Mouse (Mus musculus) layer of hippocampus, postnatal 25 days (tissue): ENCODE data around the gene Med13l. TPM values are rescaled to one million over a fixed set of nuclear protein-coding genes. Genes with fewer than 3 reads are reported as not detected.

Experiments
- DNase-seq, 2 experiments: peaks; one replicate each; pipeline ENCODE4 v3.0.0; 2022; ENCODE audit warnings: mixed read lengths in 2 of 2, low spot score in 1 of 2; ENCODE audit errors: extremely low spot score in 1 of 2
- total RNA-seq, 2 experiments: library from RNA; stranded (reverse); gene quantifications; 2 replicates each; pipeline ENCODE4 v1.2.3; 2021

Gene Med13l
- total RNA-seq, 2 experiments from 2014 or later, result 94.0 to 105 TPM

DNA sequence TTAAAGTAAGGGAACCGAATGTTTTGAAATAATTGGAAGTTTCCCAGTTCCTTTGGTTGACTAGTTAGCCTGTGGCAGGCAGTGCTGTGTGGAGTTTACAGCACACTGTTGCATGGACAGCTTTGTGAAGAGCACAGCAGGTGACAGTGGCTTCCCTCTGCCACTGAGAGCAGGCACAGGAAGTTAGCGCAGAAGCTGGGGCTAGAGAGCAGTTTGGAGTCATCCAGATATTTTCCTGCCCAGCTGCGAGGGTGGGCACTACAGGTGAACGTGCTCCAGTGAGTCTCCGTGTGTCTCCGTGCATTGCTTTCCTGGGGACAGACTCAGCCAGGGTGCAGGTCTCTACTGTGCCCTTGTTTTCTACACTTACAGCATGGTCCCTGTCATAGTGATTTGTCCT lies 30.4 kb downstream of the Med13l start:
- no peak for DNase-seq

GRCm38 (mm10) chr5:118591826-118592499 lies 31.5 kb downstream of the Med13l start:
- no peak for DNase-seq

- peak in 1 of 2 experiments; percentile 60 for DNase-seq
Measured at GRCm38 (mm10) chr5:118594470-118595236, 34.2 kb downstream of the Med13l start.

GRCm38 (mm10) chr5:118595901-118596300 lies 35.4 kb downstream of the Med13l start:
- no peak for DNase-seq

DNA sequence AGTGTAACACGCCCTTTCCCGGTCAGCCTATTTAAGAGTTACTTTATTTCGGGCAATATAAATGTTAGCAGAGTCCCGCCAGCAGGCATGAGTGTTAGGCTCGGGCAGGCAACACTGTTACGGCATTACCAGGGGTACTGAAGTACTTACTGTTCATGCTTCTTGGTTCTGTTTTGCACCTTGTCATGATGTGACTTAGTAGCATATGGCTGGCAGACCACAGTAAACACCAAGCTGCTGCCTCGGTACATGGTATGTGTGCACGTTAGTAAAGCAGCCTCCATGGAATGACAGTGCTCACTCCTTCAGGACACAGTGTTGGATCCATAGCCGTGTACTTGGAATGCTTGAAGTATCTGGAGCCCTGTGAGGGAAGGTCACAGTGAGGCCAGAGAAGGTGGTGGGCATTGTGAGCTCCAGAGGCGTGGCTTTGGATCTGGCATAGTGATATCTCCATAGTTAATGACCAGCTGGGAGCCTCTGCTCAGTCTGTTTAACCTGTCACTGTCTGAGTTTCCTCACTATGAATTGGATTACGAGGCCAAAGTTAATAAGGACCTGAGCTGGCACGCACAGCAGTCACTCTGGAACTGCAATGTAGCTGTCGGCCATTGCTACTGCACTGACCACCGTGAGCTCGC lies 36.1 kb downstream of the Med13l start:
- no peak for DNase-seq

DNA sequence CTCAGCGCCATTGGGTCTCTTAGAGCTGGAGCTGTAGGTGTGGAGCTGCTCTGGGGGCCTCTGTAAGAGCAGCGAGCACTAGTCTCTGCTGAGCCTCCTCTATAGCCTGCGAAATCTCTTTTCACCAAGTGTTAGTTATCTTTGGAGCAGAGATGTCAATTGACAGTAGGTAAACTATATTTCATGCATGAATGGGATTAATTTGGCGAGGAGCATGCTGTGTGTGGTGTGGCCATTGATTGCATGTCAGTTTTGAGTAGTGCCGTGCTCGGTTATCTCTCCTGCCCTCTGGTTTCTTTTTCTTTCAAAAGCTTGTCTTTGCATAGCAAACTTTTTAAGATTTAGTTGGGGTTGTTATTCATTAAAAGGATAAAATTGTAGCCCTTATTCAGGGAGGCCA lies 38.1 kb downstream of the Med13l start:
- no peak for DNase-seq

- DNase-seq, result no peak
Measured at GRCm38 (mm10) chr5:118601452-118601851, 41.0 kb downstream of the Med13l start.

DNA sequence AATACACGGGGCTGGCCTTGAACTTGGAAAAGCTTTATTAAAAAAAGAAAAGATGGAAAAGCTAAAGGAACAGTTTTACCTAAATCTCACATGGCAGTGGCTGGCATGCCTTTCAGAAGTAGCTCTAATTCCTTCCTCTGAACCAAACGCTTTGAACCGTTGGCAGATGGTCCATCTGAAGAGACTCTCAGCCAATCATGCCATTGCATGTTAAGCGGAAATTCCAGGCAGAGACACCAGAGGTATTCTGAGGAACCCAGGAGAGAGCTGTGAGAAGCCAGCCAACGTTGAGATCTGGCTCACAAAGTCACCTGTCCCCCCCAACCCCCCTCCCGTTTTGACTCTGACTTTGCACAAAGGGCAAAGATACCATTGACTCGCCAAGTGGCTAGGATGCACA lies 42.2 kb downstream of the Med13l start:
- DNase-seq, result no peak

- no peak for DNase-seq
Measured at GRCm38 (mm10) chr5:118605424-118606067, 45.1 kb downstream of the Med13l start.

DNA sequence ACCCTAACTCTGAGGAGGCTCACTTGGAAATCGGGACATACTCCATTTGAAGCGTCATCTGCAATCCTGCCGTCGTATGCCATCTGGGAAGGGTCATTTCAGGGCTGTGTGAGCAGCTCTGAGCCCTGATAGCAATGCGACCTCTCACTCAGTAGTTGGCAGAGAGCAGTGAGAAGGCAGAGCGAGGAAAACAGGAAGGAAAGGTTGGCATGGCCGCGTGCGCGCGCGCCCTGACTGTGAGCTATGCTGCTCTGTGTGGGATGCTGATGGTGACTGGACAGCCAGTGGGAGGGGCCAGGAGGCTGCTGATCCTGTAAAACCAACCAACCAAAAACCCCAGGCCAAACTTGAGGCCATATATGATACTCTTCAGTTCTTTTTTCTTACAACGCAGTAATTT lies 46.2 kb downstream of the Med13l start:
- DNase-seq, result no peak

DNA sequence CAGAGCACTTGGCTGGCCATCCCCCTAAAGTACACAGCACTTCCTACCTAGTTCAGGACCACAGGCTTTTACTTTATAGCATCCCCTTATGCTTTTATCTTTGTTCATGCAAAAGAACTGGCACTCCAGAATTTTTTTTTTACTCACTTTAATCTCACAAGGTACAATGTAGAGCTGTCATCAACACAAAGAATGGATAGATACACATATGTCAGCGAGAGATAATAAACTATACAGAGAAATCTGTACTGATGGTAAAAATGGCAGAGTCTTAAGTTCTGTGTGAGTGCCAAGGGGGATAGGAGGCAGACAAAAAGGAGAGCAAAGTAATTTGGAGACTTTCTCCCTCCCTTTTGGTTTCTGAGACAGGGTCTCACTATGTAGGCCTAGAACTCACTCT lies 47.4 kb downstream of the Med13l start:
- no peak for DNase-seq

GRCm38 (mm10) chr5:118610468-118610867 lies 50.0 kb downstream of the Med13l start:
- DNase-seq, result no peak

DNA sequence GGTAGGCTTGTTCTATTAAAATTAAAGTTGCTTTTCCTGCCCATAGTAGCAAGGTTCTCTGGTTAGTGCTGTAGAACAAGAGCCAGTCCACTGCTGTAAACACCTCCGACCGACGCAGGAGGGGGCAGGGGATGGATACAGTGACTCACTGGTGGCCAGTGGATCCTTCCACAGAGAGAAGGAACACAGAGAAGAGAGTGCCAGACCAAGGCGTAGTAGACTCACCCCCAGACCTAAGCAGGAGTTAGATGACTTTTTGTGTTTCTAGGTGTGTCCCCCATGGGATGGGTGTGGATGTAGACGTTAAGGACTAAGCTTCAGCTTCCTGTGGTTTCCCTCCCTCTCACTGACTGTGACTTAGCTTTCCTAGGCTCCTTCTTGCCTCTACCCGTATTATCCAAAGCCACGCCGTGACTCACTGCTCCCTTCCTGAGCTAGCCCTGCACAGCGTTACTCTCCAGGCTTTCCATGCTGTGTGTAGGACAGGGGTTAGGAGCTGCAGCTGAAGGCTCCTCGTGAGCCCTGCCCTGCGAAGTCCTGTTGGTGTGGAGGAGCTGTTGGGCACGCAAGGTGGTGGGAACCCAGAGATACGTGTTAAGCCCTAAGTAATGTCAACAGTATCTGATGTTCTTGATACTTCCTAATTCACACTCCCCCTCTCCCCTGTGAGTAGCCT lies 52.6 kb downstream of the Med13l start:
- no peak for DNase-seq

GRCm38 (mm10) chr5:118613704-118614103 lies 53.2 kb downstream of the Med13l start:
- DNase-seq, result no peak

DNA sequence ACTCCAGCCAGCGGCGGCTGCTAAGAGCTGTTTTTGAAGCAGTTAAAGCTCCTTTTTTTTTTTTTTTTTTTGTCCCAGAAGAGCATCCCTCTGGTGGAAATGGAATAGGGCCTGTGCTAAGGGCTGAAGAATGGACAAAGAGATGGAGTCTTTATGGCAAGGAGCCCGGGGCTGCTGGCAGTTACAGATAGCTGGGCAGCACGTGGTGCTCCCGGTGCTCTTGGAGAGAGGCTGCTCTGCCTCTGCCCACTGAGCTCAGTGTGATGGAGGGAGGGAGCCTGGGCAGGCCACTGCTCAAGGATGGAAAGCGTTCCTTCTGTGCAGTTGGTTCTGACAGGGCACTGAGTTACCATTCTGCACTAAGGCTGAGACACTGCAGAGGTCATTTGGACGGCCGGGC lies 53.6 kb downstream of the Med13l start:
- no peak for DNase-seq

- DNase-seq, result no peak
Measured at GRCm38 (mm10) chr5:118614571-118614981, 54.1 kb downstream of the Med13l start.

- no peak for DNase-seq
Measured at GRCm38 (mm10) chr5:118618963-118619610, 58.6 kb downstream of the Med13l start.

DNA sequence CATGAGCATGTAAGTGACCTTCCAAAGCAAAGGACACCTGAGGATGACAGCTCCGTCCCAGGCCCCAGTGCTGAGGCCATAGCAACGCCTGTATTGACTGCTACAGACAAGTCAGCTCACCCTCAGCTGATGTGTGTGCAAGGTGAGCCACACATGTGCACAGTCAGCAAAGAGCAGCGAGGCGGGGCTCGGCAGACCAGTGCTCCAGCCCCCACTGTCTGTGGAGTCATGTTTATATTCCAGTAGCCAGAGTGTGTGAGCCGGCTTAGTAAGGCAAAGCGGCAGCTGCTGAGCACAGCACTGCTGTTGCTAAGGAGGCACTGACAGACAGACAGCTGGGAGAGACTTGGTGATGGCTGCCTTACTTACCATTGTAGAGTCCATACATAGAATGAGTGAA lies 59.3 kb downstream of the Med13l start:
- DNase-seq, result no peak

DNA sequence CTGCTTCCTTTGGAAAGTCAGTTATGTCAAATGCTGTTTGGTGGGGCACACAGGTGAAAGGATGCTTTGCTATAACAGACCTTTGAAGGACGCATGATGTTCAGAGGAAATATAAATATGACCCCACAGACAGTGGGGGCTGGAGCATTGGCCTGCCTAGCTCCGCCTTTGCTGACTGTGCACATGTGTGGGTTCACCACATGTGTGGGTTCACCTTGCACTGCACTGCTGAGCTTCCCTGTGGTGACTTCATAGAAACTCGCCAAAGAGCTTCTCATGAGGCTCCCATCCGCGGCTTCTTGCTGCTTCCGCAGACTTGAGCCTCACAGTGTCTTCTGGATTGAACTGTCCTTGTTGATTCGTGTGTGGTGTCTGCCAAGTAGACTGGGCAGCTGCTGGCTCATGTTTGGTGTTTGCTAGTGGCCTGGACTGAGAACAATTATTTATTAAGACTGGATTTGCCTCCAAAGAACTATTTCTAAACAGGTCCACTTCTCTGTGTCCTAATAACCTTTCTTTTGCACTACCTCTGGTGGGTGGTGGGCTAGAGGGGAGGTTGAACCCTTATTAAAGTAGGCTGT lies 59.9 kb downstream of the Med13l start:
- DNase-seq, result no peak

DNA sequence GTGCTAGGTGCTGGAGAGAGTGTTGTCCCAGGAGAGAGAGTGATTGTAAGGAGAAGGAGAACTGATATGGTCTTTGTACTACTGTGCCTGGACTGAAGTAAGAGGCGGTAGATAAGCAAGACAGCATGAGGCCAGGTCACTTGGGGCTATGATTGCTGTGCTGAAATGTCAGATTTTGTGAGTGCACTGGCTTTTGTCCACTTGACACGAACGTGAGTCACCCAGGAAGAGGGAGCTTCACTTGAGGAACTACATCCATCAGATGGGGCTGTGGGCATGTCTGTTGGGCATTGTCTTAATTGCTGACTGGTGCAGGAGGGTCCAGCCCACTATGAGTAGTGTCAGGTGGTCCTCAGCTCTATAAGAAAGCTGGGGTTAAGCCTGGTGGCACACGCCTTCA lies 61.4 kb downstream of the Med13l start:
- no peak for DNase-seq
